Mouse (Mus musculus) hindbrain, embryonic 11.5 days (tissue): ENCODE results near the gene Gm20388. TPM values are rescaled to one million over a fixed set of nuclear protein-coding genes. Genes with fewer than 3 reads are reported as not detected.
"Not testable (repeated sequence)": the region's sequence is repeated elsewhere in the genome, so short reads cannot be mapped to it uniquely, and the experiment has no call there.

ENCODE experiments used
- ATAC-seq: fragments of 200-750 bp; cut with Nextera tagmentation; 2 replicates; pipeline ENCODE4 v1.8.0; 2017; ENCODE audit warnings: mild to moderate bottlenecking, moderate TSS enrichment, moderate library complexity; ENCODE audit not compliant: low FRiP score
- DNase-seq: peaks from one replicate; pipeline ENCODE4 v3.0.0-alpha.2; 2015; ENCODE audit warnings: low spot score
- H3K27ac ChIP-seq: fragments of 300-500 bp; sonication (generic); 2 replicates; pipeline ENCODE4 v1.5.1; 2014; ENCODE audit warnings: mild to moderate bottlenecking, low read depth, low read length
- H3K27me3 ChIP-seq: fragments of 300-500 bp; sonication (generic); 2 replicates; pipeline ENCODE4 v1.6.1; 2014; ENCODE audit warnings: mild to moderate bottlenecking, low read length, moderate library complexity, mixed read lengths; ENCODE audit not compliant: control insufficient read depth, insufficient read depth
- H3K36me3 ChIP-seq: fragments of 300-500 bp; sonication (generic); 2 replicates; pipeline ENCODE4 v1.6.1; 2014; ENCODE audit warnings: mild to moderate bottlenecking, low read length, moderate library complexity, mixed read lengths; ENCODE audit not compliant: control insufficient read depth, insufficient read depth
- H3K4me1 ChIP-seq: fragments of 300-500 bp; sonication (generic); replicated peaks from 2 replicates; pipeline ENCODE4 v1.6.1; 2014; ENCODE audit warnings: low read length, mixed read lengths; ENCODE audit not compliant: control insufficient read depth, insufficient read depth
- H3K4me2 ChIP-seq: fragments of 300-500 bp; sonication (generic); replicated peaks from 2 replicates; pipeline ENCODE4 v1.6.1; 2014; ENCODE audit warnings: mild to moderate bottlenecking, low read depth, low read length
- H3K4me3 ChIP-seq: fragments of 300-500 bp; sonication (generic); 2 replicates; pipeline ENCODE4 v1.5.1; 2014; ENCODE audit warnings: low read depth, low read length
- H3K9ac ChIP-seq: fragments of 300-500 bp; sonication (generic); 2 replicates; pipeline ENCODE4 v1.6.1; 2014; ENCODE audit warnings: low read depth, low read length
- H3K9me3 ChIP-seq: fragments of 300-500 bp; sonication (generic); 2 replicates; pipeline ENCODE4 v1.6.1; 2016; ENCODE audit warnings: low read length; ENCODE audit not compliant: control insufficient read depth
- WGBS: fragments of 180-500 bp; shearing (Covaris S2); extraction: QIAGEN DNeasy Blood & Tissue Kit; methylation state at CpG from one replicate; pipeline ENCODE4 v1.1.7; 2014; 5-methylcytosine and 5-hydroxymethylcytosine counted together
- polyA plus RNA-seq: library from polyadenylated mRNA; unstranded; fragments of >200 nt; fragmentation: Nextera tagmentation; extraction: Ambion mirVana; gene quantifications from 2 replicates; pipeline ENCODE4 v1.2.1, GENCODE M21; 2014

The Gm20388 gene
- polyA plus RNA-seq, 1 experiment from 2014 or later = 11.8 TPM

DNA sequence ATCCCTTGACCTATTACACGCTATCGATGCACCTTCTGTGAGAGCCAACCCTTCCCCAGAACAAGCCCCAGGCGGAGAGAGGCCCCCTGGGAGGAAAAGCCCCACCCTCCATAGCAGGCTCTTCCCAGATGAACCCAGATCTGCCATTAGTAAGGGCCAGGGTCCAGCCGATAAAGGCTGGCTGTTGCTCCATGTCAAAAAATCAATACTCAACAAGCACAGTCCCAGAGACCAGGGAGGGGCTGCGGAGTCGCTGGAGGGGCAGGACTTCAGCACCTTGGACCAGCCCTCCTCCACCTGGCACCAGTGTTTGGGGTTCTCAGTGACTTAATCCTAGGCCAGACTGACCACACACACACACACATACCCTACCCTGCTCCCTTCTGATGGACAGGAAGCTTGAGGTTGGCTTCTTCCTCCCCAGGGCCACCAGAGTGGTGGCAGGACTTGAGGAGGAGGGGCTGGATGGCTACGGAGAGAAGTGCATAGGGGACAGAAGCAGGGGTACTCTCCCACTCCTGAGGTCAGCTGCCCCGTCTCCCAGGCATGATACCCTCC is 2407.4 kb downstream of the Gm20388 start:
- no peak overlapping the region for H3K27ac ChIP-seq
- H3K4me3 ChIP-seq = no peak overlapping the region
- no peaks in the 10 kb centered on the region for H3K36me3 ChIP-seq
- DNase-seq = no peak
- no peak overlapping the region for H3K9ac ChIP-seq
- WGBS = 56% methylated on average over 8 of the region's 8 CpGs
- 0 out of 2 replicates have a peak, but pooled peaks cover 2% of the 10 kb centered on the region for H3K4me1 ChIP-seq
- H3K27me3 ChIP-seq = no peaks in the 10 kb centered on the region; the same call in 1 of the 2 replicates
- no peak overlapping the region for H3K4me2 ChIP-seq
- no peak for ATAC-seq
- no peaks in the 10 kb centered on the region for H3K9me3 ChIP-seq

GRCm38 (mm10) chr8:122319045-122319707 is 2408.5 kb downstream of the Gm20388 start:
- H3K4me3 ChIP-seq = no peak overlapping the region
- WGBS = 74% methylated on average over 11 of the region's 11 CpGs
- no peak for DNase-seq
- no peaks in the 10 kb centered on the region; the same call in 1 of the 2 replicates for H3K27me3 ChIP-seq
- H3K9me3 ChIP-seq = no peaks in the 10 kb centered on the region
- no peaks in the 10 kb centered on the region for H3K36me3 ChIP-seq
- H3K4me1 ChIP-seq = 0 out of 2 replicates have a peak, but pooled peaks cover 2% of the 10 kb centered on the region
- no peak overlapping the region for H3K9ac ChIP-seq
- no peak overlapping the region for H3K27ac ChIP-seq
- no peak for ATAC-seq
- H3K4me2 ChIP-seq = no peak overlapping the region

DNA sequence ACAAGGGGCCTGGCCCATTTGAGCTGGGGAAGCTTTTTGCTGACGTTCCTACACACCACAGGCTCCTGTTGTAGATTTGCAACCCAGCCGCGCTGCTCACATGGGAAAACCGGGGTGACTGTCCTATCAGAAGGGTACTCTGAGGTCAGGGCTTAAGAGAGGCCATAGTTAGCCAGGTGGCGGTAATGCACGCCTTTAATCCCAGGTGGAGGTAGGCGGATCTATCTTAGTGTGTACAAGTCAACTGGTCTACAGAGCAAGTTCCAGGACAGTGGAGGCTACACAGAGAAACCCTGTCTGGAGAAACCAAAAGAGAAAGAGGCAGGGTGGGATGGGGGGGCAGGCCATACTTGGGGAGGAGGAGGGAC is 2409.1 kb downstream of the Gm20388 start:
- Histone ChIP-seq H3K27ac (no peak overlapping the region), H3K4me1 (0 out of 2 replicates have a peak, but pooled peaks cover 2% of the 10 kb centered on the region), H3K4me2 (no peak overlapping the region), H3K36me3 (no peaks in the 10 kb centered on the region), H3K9me3 (no peaks in the 10 kb centered on the region), H3K9ac (no peak overlapping the region), H3K4me3 (no peak overlapping the region), H3K27me3 (no peaks in the 10 kb centered on the region; the same call in 1 of the 2 replicates)
- no peak for ATAC-seq
- no peak for DNase-seq
- WGBS = 74% methylated on average over 7 of the region's 7 CpGs

DNA sequence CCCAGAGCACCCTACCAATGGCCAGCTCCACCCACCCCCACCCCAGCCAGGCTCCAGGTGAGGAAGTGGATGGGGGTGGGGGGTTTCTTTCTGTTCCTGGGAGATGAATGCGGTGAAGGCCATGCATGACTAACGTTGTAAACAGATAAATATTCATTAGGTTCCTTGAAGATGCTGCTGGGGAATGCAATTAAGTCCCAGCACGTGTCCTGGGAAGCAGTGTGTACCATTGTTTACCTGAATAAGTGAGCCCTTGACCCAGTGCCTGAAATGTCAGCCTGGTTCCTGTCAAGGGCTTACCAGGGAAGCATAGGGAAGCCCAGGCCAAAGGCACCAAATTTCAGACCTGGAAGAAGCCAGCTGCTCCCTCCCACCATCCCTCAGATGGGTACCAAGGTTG is 2409.9 kb downstream of the Gm20388 start:
- Histone ChIP-seq H3K4me1 (0 out of 2 replicates have a peak, but pooled peaks cover 2% of the 10 kb centered on the region), H3K4me3 (no peak overlapping the region), H3K27ac (no peak overlapping the region), H3K36me3 (no peaks in the 10 kb centered on the region), H3K27me3 (no peaks in the 10 kb centered on the region; the same call in 1 of the 2 replicates), H3K9me3 (no peaks in the 10 kb centered on the region), H3K9ac (no peak overlapping the region), H3K4me2 (no peak overlapping the region)
- WGBS = 22% methylated on average over 3 of the region's 3 CpGs
- no peak for ATAC-seq
- DNase-seq = no peak

- DNase-seq (no peak), ATAC-seq (no peak)
- H3K9ac ChIP-seq = no peak overlapping the region
- no peaks in the 10 kb centered on the region for H3K9me3 ChIP-seq
- H3K27ac ChIP-seq = no peak overlapping the region
- H3K4me3 ChIP-seq = no peak overlapping the region
- H3K4me1 ChIP-seq = 0 out of 2 replicates have a peak, but pooled peaks cover 4% of the 10 kb centered on the region
- no peaks in the 10 kb centered on the region for H3K36me3 ChIP-seq
- H3K27me3 ChIP-seq = no peaks in the 10 kb centered on the region; the same call in 1 of the 2 replicates
- WGBS = 70% methylated on average over 10 of the region's 10 CpGs
- no peak overlapping the region for H3K4me2 ChIP-seq
Measured at GRCm38 (mm10) chr8:122321455-122321921, 2410.8 kb downstream of the Gm20388 start.

DNA sequence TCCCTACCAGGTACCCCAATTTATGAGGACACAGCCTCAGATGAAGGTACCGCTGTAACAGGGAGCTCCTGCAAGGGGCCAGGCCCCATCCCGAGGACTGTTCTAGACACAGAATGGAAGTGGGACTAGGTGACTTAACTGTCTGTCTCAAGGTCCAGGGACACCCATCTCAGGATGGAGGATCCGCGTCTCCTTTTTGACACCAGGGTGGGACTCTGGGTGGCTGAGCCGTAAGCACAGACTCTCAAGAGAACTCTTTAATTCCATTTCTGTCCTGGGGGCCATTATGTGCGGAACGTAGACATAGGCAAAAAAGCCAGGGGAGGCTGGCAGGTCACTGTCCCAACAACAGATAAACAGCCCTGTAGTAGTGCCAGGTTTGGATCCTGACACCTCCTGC is 2411.5 kb downstream of the Gm20388 start:
- DNase-seq (no peak), ATAC-seq (no peak)
- H3K9ac ChIP-seq = no peak overlapping the region
- no peak overlapping the region for H3K4me3 ChIP-seq
- H3K27me3 ChIP-seq = no peaks in the 10 kb centered on the region; the same call in 1 of the 2 replicates
- no peaks in the 10 kb centered on the region for H3K9me3 ChIP-seq
- H3K4me2 ChIP-seq = no peak overlapping the region
- WGBS = 88% methylated on average over 7 of the region's 7 CpGs
- 0 out of 2 replicates have a peak, but pooled peaks cover 4% of the 10 kb centered on the region for H3K4me1 ChIP-seq
- no peak overlapping the region; the same call in 1 of the 2 replicates for H3K27ac ChIP-seq
- no peaks in the 10 kb centered on the region for H3K36me3 ChIP-seq

DNA sequence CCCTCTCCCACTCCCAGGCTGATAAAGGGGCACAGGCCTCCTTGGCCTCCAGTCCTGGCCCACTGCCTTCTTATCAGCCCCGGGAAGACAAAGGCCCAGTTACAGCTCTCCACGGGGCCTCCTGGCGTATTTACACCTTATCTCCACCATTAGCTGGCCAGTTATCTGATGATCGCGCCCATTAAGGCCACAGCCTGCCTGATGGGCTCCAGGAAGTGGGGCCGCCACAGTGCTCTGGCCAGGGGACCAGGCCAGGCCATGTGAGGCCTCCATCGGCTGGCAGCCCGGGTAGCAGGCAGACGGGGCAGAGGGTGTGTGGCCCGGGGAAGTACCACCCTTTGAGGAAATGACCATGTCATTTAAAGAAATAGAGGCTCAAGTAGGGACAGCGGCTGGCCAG is 2412.2 kb downstream of the Gm20388 start:
- no peaks in the 10 kb centered on the region for H3K36me3 ChIP-seq
- H3K27ac ChIP-seq = peak overlapping the region; percentile 39; the same call in 1 of the 2 replicates

DNA sequence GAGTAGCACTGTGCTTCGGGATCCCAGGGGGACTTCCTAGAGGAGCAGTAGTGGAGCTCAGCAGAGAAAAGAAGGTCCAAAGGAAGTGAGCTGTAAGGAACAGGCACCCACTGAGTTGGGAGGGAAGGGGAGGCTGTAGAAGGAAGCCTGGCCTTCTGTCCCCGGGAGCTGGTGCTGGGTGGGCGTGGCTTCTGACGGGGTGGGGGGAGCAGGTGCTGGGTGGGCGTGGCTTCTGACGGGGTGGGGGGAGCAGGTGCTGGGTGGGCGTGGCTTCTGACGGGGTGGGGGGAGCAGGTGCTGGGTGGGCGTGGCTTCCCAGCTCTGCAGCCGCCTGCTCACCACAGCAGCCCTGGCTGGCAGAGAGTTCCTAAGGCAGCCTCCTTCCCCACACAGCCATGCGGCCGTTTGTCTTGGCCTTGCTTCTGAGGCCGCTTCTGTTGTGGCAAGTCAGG is 2413.3 kb downstream of the Gm20388 start:
- not testable (repeated sequence) for H3K36me3 ChIP-seq, H3K4me2 ChIP-seq, H3K9me3 ChIP-seq, H3K4me1 ChIP-seq, H3K9ac ChIP-seq, H3K4me3 ChIP-seq, H3K27me3 ChIP-seq, DNase-seq
- peak overlapping the region; percentile 12 for H3K27ac ChIP-seq
- ATAC-seq = 0 out of 2 replicates have a peak, but pooled peaks have one; percentile 41
- 14% methylated on average over 12 of the region's 13 CpGs for WGBS

More for the DNA sequence above, 2412.2 kb downstream of the Gm20388 start:
- ATAC-seq (no peak), DNase-seq (no peak)
- no peak overlapping the region for H3K4me2 ChIP-seq
- 78% methylated on average over 11 of the region's 11 CpGs for WGBS
- no peak overlapping the region for H3K9ac ChIP-seq
- no peaks in the 10 kb centered on the region; the same call in 1 of the 2 replicates for H3K27me3 ChIP-seq
- H3K9me3 ChIP-seq = no peaks in the 10 kb centered on the region
- H3K4me1 ChIP-seq = 0 out of 2 replicates have a peak, but pooled peaks cover 4% of the 10 kb centered on the region
- H3K4me3 ChIP-seq = no peak overlapping the region
